Comparison of ENCODE assay signal across 20 mouse cellular contexts in genomic region chr6:7943192-7943591, GRCm38 (mm10).
DNase-seq lines count a peak whose midpoint lies in the region; ATAC-seq lines count a peak whose summit lies in the region.
"Had no signal": no experiment of that assay in that cellular context is flagged by ENCODE, and none has a peak within 500 bp of the region (broad histone marks: within the 10 kb centered on the region; RNA-seq: fewer than 3 reads in every experiment).

No protein-coding gene starts in this region.

- H3K36me3 ChIP-seq in hindbrain, embryonic 13.5 days: no peaks in the 10 kb centered on the region
- H3K36me3 ChIP-seq: embryonic facial prominence, embryonic 13.5 days; heart, embryonic 15.5 days; limb, embryonic 13.5 days; liver, embryonic 13.5 days had no signal

- no peaks in the 10 kb centered on the region for H3K9me3 ChIP-seq in hindbrain, embryonic 13.5 days
- H3K9me3 ChIP-seq: embryonic facial prominence, embryonic 13.5 days; heart, embryonic 15.5 days; limb, embryonic 13.5 days; liver, embryonic 13.5 days had no signal

- DNase-seq in cerebellum, postnatal 10 days: peak; percentile 34 to 44
- no peak for DNase-seq in cerebellum, postnatal 4 days (ENCODE audit: low spot score in 2 of 2)
- DNase-seq in gastrocnemius, adult 18-20 months (ENCODE audit: low spot score): peak; percentile 11
- DNase-seq in gastrocnemius, postnatal 36 days: no peak
- DNase-seq in left cerebral cortex, postnatal 4 days: peak; percentile 15
- no peak for DNase-seq in left cerebral cortex, adult 18-20 months (ENCODE audit: low spot score in 2 of 2)
- DNase-seq in kidney, postnatal 4 days: no peak
- DNase-seq: adrenal gland, postnatal 14 days; cerebellum, adult 11-12 months; kidney, postnatal 36 days; layer of hippocampus, adult 9-11 months; liver, embryonic 13.5 days; lung, embryonic 14.5 days; lung, postnatal 36 days; right cerebral cortex, postnatal 4 days had no signal

- no peak overlapping the region for H3K9ac ChIP-seq in hindbrain, embryonic 13.5 days
- H3K9ac ChIP-seq: embryonic facial prominence, embryonic 13.5 days; heart, embryonic 15.5 days; limb, embryonic 13.5 days; liver, embryonic 13.5 days; lung, embryonic 14.5 days had no signal

- no peaks in the 10 kb centered on the region for H3K4me1 ChIP-seq in hindbrain, embryonic 13.5 days (replicated peaks)
- H3K4me1 ChIP-seq: heart, embryonic 15.5 days; limb, embryonic 13.5 days; liver, embryonic 13.5 days had no signal

- WGBS in hindbrain, embryonic 13.5 days: 83% methylated on average over 5 of the region's 5 CpGs

- H3K4me3 ChIP-seq in hindbrain, embryonic 13.5 days: no peak overlapping the region
- H3K4me3 ChIP-seq: embryonic facial prominence, embryonic 13.5 days; heart, embryonic 15.5 days; limb, embryonic 13.5 days; liver, embryonic 13.5 days had no signal

- ATAC-seq in hindbrain, embryonic 13.5 days (ENCODE audit: low FRiP score): peak; percentile 43; the same call in 1 of the 2 replicates
- ATAC-seq: intestine, embryonic 16.5 days had no signal

- H3K4me2 ChIP-seq in hindbrain, embryonic 13.5 days: no peak overlapping the region
- H3K4me2 ChIP-seq: embryonic facial prominence, embryonic 13.5 days; heart, embryonic 15.5 days; limb, embryonic 13.5 days; liver, embryonic 13.5 days; lung, embryonic 14.5 days had no signal

- intact Hi-C loops in gastrocnemius, postnatal 36 days (cut with DNase I): no loop called here
- intact Hi-C loops in left cerebral cortex, postnatal 4 days (cut with DNase I): no loop called here

- no peak overlapping the region for H3K27ac ChIP-seq in hindbrain, embryonic 13.5 days
- H3K27ac ChIP-seq: embryonic facial prominence, embryonic 13.5 days; heart, embryonic 15.5 days; limb, embryonic 13.5 days; liver, embryonic 13.5 days had no signal

- no peaks in the 10 kb centered on the region for H3K27me3 ChIP-seq in hindbrain, embryonic 13.5 days
- H3K27me3 ChIP-seq: embryonic facial prominence, embryonic 13.5 days; heart, embryonic 15.5 days; limb, embryonic 13.5 days; liver, embryonic 13.5 days had no signal

Comparison
In these comparisons a context has a peak if more than half of its experiments do, and no peak if none do; other contexts are left out.
1. DNase-seq: peak in cerebellum, postnatal 10 days (2 of 2), gastrocnemius, adult 18-20 months (single experiment) and left cerebral cortex, postnatal 4 days (single experiment); none in cerebellum, postnatal 4 days (0 of 2), gastrocnemius, postnatal 36 days (0 of 2), left cerebral cortex, adult 18-20 months (0 of 2) and kidney, postnatal 4 days (0 of 2).